Mouse (Mus musculus): Measurements from ENCODE around the gene Trappc12. TPM values are rescaled to one million over a fixed set of nuclear protein-coding genes. Genes with fewer than 3 reads are reported as not detected.

Gene Trappc12
- polyA plus RNA-seq, 1 experiment from 2014 or later: 40.9 TPM

DNA sequence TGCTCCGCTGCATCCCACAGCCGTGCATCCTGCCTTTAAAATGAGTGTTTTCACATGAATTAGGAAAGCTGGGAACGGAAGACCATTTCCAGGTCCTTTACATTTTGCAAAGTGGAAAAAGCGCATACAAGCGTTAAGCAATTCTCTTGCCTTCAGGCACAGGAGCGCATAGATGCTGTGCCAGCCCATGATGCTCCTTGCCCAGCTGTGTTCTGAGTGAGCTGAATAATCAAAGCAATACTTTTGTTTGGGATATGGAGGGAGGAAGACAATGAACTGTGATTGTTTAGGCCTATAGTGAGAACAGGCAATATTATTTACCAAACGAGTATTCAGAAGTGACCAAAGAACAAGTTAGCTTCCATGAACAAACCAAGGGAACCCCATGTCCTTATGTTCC lies 59.5 kb downstream of the Trappc12 start:
- Histone ChIP-seq H3K4me1 (replicated peaks; ENCODE audit: control insufficient read depth, insufficient read depth, low read length) (no peaks in the 10 kb centered on the region), H3K27me3 (replicated peaks; ENCODE audit: control insufficient read depth, insufficient read depth, low read length) (no peaks in the 10 kb centered on the region), H3K4me2 (ENCODE audit: low read length) (no peak overlapping the region), H3K9me3 (ENCODE audit: control insufficient read depth, low read length) (no peaks in the 10 kb centered on the region), H3K36me3 (ENCODE audit: control insufficient read depth, insufficient read depth, low read length) (peaks cover 64% of the 10 kb centered on the region), H3K27ac (ENCODE audit: low read depth) (no peak overlapping the region), H3K4me3 (ENCODE audit: low read depth, low read length) (no peak overlapping the region), H3K9ac (ENCODE audit: low read length) (no peak overlapping the region)
- WGBS: 93% methylated on average over 7 of the region's 7 CpGs
- DNase-seq (ENCODE audit: low spot score): no peak
- ATAC-seq (replicated peaks; ENCODE audit: low FRiP score, low TSS enrichment, low read depth): no peak

DNA sequence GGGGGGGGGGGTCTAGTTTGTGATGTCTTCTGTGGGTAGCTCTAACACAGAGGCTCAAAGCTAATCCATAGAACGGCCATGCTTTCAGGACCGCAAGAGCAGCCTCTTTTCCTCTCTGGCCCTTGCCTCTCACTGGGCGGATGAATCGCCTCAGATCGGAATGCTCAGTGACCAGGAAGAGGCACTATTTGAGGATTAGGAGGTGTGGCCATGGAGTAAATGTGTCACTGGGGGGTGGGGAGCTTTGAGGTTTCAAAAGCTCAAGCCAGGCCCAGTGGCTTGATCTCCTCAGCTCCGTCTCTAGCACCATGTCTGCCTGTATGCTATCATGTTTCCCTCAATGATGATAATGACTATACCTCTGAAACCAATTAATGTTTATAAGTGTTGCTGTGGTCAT lies 61.3 kb downstream of the Trappc12 start:
- H3K27me3 ChIP-seq (replicated peaks; ENCODE audit: control insufficient read depth, insufficient read depth, low read length): no peaks in the 10 kb centered on the region
- no peaks in the 10 kb centered on the region for H3K4me1 ChIP-seq (replicated peaks; ENCODE audit: control insufficient read depth, insufficient read depth, low read length)
- peaks cover 52% of the 10 kb centered on the region for H3K36me3 ChIP-seq (ENCODE audit: control insufficient read depth, insufficient read depth, low read length)
- no peak overlapping the region for H3K27ac ChIP-seq (ENCODE audit: low read depth)
- H3K4me3 ChIP-seq (ENCODE audit: low read depth, low read length): no peak overlapping the region
- no peak overlapping the region for H3K4me2 ChIP-seq (ENCODE audit: low read length)
- ATAC-seq (replicated peaks; ENCODE audit: low FRiP score, low TSS enrichment, low read depth) (no peak), DNase-seq (ENCODE audit: low spot score) (no peak)
- H3K9me3 ChIP-seq (ENCODE audit: control insufficient read depth, low read length): no peaks in the 10 kb centered on the region
- 90% methylated on average over 6 of the region's 6 CpGs for WGBS
- H3K9ac ChIP-seq (ENCODE audit: low read length): no peak overlapping the region

DNA sequence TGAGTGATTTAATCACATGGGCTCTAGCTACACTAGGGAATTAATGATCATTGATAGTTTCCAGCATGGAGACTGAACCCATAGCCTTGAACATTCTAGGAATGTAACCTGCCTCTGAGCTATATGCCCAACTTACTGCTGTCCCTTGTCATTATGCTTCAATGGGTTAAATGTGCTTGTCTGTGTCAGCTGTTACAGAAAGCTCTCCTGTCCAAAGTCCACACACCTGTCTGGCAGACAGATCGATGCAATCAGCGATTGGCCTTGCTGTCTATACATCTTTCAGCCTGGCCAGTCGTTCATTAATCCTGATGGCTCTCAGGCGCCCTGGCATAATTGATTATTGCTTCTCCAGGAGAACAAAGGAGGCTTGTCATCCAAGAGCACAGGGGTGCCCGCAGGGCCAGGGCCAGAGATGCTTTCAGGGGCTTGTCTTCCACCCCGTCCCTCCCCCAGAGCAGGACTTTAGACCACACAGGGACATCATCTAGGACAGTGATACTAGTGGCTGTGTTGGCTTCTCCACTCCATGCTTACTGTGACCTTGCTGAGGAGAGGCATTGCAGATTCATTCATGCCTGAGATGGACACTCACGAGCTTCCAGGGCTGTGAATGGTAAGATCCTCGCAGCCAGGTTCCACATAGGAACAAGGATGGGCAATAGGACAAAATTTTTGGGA lies 63.9 kb downstream of the Trappc12 start:
- Histone ChIP-seq H3K27me3 (replicated peaks; ENCODE audit: control insufficient read depth, insufficient read depth, low read length) (no peaks in the 10 kb centered on the region), H3K9ac (ENCODE audit: low read length) (no peak overlapping the region), H3K36me3 (ENCODE audit: control insufficient read depth, insufficient read depth, low read length) (peaks cover 35% of the 10 kb centered on the region), H3K4me2 (ENCODE audit: low read length) (no peak overlapping the region), H3K4me1 (replicated peaks; ENCODE audit: control insufficient read depth, insufficient read depth, low read length) (no peaks in the 10 kb centered on the region), H3K27ac (ENCODE audit: low read depth) (no peak overlapping the region), H3K4me3 (ENCODE audit: low read depth, low read length) (no peak overlapping the region), H3K9me3 (ENCODE audit: control insufficient read depth, low read length) (no peaks in the 10 kb centered on the region)
- ATAC-seq (replicated peaks; ENCODE audit: low FRiP score, low TSS enrichment, low read depth) (no peak), DNase-seq (ENCODE audit: low spot score) (no peak)
- WGBS: 61% methylated on average over 8 of the region's 8 CpGs

DNA sequence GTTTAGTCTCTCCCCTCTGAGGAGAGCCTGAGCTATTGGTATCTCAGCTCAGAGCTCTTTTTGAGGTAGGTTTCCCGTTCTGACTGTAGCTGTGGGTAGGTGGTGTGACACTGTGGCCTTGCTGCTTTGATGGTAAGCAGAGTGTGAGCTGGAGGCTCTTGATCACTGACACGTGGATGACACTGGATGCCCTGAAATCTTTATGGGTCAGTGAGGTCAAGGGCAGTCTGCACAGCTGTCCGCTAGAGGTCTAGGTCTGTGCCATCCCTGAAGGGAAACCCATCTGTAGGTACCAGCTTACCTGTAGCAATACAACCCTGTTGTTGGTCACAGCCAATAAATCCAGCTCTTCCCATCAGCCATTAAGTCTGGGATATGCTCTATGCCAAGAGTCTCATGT lies 64.5 kb downstream of the Trappc12 start:
- ATAC-seq (replicated peaks; ENCODE audit: low FRiP score, low TSS enrichment, low read depth) (no peak), DNase-seq (ENCODE audit: low spot score) (no peak)
- H3K4me3 ChIP-seq (ENCODE audit: low read depth, low read length): no peak overlapping the region
- no peaks in the 10 kb centered on the region for H3K27me3 ChIP-seq (replicated peaks; ENCODE audit: control insufficient read depth, insufficient read depth, low read length)
- H3K4me1 ChIP-seq (replicated peaks; ENCODE audit: control insufficient read depth, insufficient read depth, low read length): no peaks in the 10 kb centered on the region
- H3K36me3 ChIP-seq (ENCODE audit: control insufficient read depth, insufficient read depth, low read length): peaks cover 29% of the 10 kb centered on the region
- no peak overlapping the region for H3K9ac ChIP-seq (ENCODE audit: low read length)
- H3K27ac ChIP-seq (ENCODE audit: low read depth): no peak overlapping the region
- no peak overlapping the region for H3K4me2 ChIP-seq (ENCODE audit: low read length)
- no peaks in the 10 kb centered on the region for H3K9me3 ChIP-seq (ENCODE audit: control insufficient read depth, low read length)
- WGBS: 66% methylated on average over 3 of the region's 3 CpGs

DNA sequence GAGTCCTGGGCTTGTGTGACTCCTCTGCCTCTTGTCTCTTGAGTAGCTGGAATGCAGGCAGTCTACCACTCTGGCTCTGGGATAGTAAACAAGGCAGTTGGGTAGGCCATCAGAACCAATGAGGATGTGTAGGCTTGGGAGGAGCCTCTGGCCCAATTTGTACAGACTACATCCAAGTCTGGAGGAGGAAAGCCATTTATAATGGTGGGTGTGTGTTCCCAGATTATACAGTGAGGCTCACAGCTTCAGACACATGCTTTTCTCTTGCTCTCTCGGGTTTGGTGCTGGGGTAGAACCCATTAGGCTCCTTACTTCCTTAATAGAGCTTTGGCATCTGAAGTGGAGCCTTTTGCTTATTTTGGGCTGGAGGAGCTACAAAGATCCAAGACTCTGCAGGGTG lies 65.6 kb downstream of the Trappc12 start:
- Histone ChIP-seq H3K4me3 (ENCODE audit: low read depth, low read length) (no peak overlapping the region), H3K9ac (ENCODE audit: low read length) (no peak overlapping the region), H3K4me2 (ENCODE audit: low read length) (no peak overlapping the region), H3K27ac (ENCODE audit: low read depth) (no peak overlapping the region), H3K4me1 (replicated peaks; ENCODE audit: control insufficient read depth, insufficient read depth, low read length) (no peaks in the 10 kb centered on the region), H3K36me3 (ENCODE audit: control insufficient read depth, insufficient read depth, low read length) (peaks cover 20% of the 10 kb centered on the region), H3K9me3 (ENCODE audit: control insufficient read depth, low read length) (no peaks in the 10 kb centered on the region), H3K27me3 (replicated peaks; ENCODE audit: control insufficient read depth, insufficient read depth, low read length) (no peaks in the 10 kb centered on the region)
- 92% methylated on average over 1 of the region's 1 CpGs for WGBS
- ATAC-seq (replicated peaks; ENCODE audit: low FRiP score, low TSS enrichment, low read depth) (no peak), DNase-seq (ENCODE audit: low spot score) (no peak)

DNA sequence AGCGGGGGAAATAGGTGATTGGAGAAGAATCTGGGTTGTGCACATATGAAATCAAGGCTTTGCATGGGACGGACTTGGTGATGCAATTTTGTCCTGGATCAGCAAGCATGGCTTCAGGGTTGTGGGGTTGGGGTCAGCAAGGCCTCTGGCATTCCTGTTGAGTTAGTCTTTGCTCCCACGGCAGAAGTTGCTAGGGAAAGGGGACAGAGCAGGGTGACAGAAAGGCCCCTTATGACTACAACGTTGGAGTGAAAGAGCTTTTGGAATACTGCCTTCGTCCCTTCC lies 74.4 kb downstream of the Trappc12 start:
- Histone ChIP-seq H3K4me3 (ENCODE audit: low read depth, low read length) (peak overlapping the region; percentile 39), H3K9me3 (ENCODE audit: control insufficient read depth, low read length) (no peaks in the 10 kb centered on the region), H3K4me1 (replicated peaks; ENCODE audit: control insufficient read depth, insufficient read depth, low read length) (peaks cover 6% of the 10 kb centered on the region; the same call in 1 of the 2 replicates), H3K27ac (ENCODE audit: low read depth) (peak overlapping the region; percentile 88), H3K27me3 (replicated peaks; ENCODE audit: control insufficient read depth, insufficient read depth, low read length) (no peaks in the 10 kb centered on the region), H3K9ac (ENCODE audit: low read length) (peak overlapping the region; percentile 53), H3K36me3 (ENCODE audit: control insufficient read depth, insufficient read depth, low read length) (peaks cover 21% of the 10 kb centered on the region; the same call in 1 of the 2 replicates), H3K4me2 (ENCODE audit: low read length) (peak overlapping the region; percentile 62)
- ATAC-seq (replicated peaks; ENCODE audit: low FRiP score, low TSS enrichment, low read depth) (no peak), DNase-seq (ENCODE audit: low spot score) (no peak)
- WGBS: 67% methylated on average over 5 of the region's 5 CpGs

DNA sequence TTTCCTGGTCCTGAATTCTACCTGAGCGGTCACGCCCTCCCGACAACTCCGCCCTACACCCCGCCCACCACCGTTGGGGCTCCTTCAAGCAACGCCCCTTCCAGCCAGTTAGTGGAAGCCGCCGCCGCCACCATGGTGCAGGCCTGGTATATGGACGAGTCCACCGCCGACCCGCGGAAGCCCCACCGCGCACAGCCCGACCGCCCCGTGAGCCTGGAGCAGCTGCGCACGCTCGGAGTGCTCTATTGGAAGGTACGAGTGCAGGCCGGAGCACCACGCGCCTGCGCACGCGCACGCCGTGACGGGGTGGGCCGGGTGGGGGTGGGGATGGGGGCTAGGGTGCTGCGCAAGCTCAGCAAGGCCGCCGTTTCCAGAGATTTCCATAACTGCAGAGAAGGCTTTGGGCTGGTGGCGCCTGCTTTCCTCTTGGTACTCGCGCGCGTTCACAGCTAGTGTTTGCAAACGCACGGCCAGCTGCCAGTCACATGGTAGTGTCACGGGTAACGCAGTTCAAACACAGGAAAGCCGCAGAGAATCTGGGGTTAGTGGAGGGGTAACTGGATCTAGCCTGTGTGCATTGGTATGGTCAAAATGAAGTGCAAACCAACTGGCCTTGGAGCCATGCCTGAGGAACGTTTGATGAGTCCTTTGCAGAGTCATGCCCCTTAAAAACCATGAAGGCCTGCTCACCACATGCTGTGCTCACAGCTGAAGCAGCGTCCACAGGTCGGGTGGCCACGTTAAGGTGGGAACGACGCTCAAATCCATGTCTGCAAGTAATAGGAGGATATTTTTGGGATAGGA lies 74.9 kb downstream of the Trappc12 start, which contains the start of gene Adi1:
Gene Adi1 (plus strand): TSS at position 111 of the 804 bp plus-strand sequence.
- H3K9me3 ChIP-seq (ENCODE audit: control insufficient read depth, low read length): no peaks in the 10 kb centered on the region
- WGBS: 4% methylated on average over 53 of the region's 53 CpGs
- ATAC-seq (replicated peaks; ENCODE audit: low FRiP score, low TSS enrichment, low read depth): peak; percentile 96

DNA sequence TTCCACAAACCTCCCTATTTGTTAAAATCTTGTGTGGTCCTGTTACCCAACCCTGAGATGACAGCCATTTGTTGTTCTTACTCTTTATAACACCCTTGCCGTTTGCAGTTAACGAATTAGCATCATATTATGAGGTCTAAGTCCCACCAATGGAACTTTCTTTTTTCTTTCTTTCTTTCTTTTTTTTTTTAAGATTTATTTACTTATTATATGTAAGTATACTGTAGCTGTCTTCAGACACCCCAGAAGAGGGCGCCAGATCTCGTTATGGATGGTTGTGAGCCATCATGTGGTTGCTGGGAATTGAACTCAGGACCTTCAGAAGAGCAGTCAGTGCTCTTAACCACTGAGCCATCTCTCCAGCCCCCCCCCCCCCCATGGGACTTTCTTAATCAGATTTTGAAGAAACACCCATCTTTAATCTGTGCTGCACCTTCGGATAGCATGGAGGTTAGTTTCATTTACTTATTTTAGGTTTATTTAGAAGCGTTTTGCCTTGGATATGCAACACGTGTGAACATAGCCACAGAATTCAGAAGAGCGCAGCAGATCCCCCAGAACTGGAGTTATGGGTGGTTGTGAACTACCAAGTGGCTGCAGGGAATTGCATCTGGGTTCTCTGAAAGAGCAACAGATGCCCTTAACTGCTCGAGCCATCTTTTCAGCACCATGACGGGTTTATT lies 76.1 kb downstream of the Trappc12 start:
- DNase-seq (ENCODE audit: low spot score) (no peak), ATAC-seq (replicated peaks; ENCODE audit: low FRiP score, low TSS enrichment, low read depth) (no peak)
- WGBS: 86% methylated on average over 10 of the region's 10 CpGs
- Histone ChIP-seq H3K9ac (ENCODE audit: low read length) (no peak overlapping the region), H3K27ac (ENCODE audit: low read depth) (peak overlapping the region; percentile 88; the same call in 1 of the 2 replicates), H3K27me3 (replicated peaks; ENCODE audit: control insufficient read depth, insufficient read depth, low read length) (no peaks in the 10 kb centered on the region), H3K9me3 (ENCODE audit: control insufficient read depth, low read length) (no peaks in the 10 kb centered on the region), H3K4me3 (ENCODE audit: low read depth, low read length) (peak overlapping the region; percentile 39; the same call in 1 of the 2 replicates), H3K36me3 (ENCODE audit: control insufficient read depth, insufficient read depth, low read length) (peaks cover 14% of the 10 kb centered on the region; the same call in 1 of the 2 replicates), H3K4me1 (replicated peaks; ENCODE audit: control insufficient read depth, insufficient read depth, low read length) (peaks cover 6% of the 10 kb centered on the region; the same call in 1 of the 2 replicates), H3K4me2 (ENCODE audit: low read length) (peak overlapping the region; percentile 62)

More for the DNA sequence above, 74.9 kb downstream of the Trappc12 start, which contains the start of gene Adi1:
- Histone ChIP-seq H3K27ac (ENCODE audit: low read depth) (peak within 1 kb of the TSS; percentile 88), H3K36me3 (ENCODE audit: control insufficient read depth, insufficient read depth, low read length) (peaks cover 21% of the 10 kb centered on the region; the same call in 1 of the 2 replicates), H3K27me3 (replicated peaks; ENCODE audit: control insufficient read depth, insufficient read depth, low read length) (no peaks in the 10 kb centered on the region), H3K9ac (ENCODE audit: low read length) (peak within 1 kb of the TSS; percentile 53), H3K4me2 (ENCODE audit: low read length) (peak within 1 kb of the TSS; percentile 62), H3K4me3 (ENCODE audit: low read depth, low read length) (peak within 1 kb of the TSS; percentile 39), H3K4me1 (replicated peaks; ENCODE audit: control insufficient read depth, insufficient read depth, low read length) (peaks cover 6% of the 10 kb centered on the region; the same call in 1 of the 2 replicates)
- DNase-seq (ENCODE audit: low spot score): peak; percentile 95

Data from intestine, embryonic 14.5 days (tissue).